Mouse (Mus musculus) stomach, embryonic 14.5 days (tissue): ENCODE results near the gene Ddx19b. TPM values are rescaled to one million over a fixed set of nuclear protein-coding genes. Genes with fewer than 3 reads are reported as not detected.
A peak's percentile ranks its signal among the peaks of the same experiment; 100 is the strongest.

Experiments
- ATAC-seq: fragments of 200-750 bp; cut with Nextera tagmentation; 2 replicates; pipeline ENCODE4 v1.8.0; 2017; ENCODE audit warnings: low read depth, moderate TSS enrichment; ENCODE audit not compliant: insufficient number of reproducible peaks, insufficient read depth, low FRiP score
- H3K27ac ChIP-seq: fragments of 300-500 bp; sonication (generic); 2 replicates; pipeline ENCODE4 v1.5.1; 2014; ENCODE audit warnings: mild to moderate bottlenecking, low read length, moderate library complexity, mixed read lengths
- H3K27me3 ChIP-seq: fragments of 300-500 bp; sonication (generic); 2 replicates; pipeline ENCODE4 v1.6.1; 2014; ENCODE audit warnings: low read length, control low read depth, mixed read lengths; ENCODE audit not compliant: control insufficient read depth, insufficient read depth
- H3K36me3 ChIP-seq: fragments of 300-500 bp; sonication (generic); 2 replicates; pipeline ENCODE4 v1.6.1; 2014; ENCODE audit warnings: mild to moderate bottlenecking, control low read depth, low read length, moderate library complexity, mixed read lengths; ENCODE audit not compliant: control insufficient read depth, insufficient read depth
- H3K4me1 ChIP-seq: fragments of 300-500 bp; sonication (generic); 2 replicates; pipeline ENCODE4 v1.6.1; 2014; ENCODE audit warnings: low read length, control low read depth, mixed read lengths; ENCODE audit not compliant: control insufficient read depth, insufficient read depth
- H3K4me2 ChIP-seq: fragments of 300-500 bp; sonication (generic); replicated peaks from 2 replicates; pipeline ENCODE4 v1.6.1; 2014; ENCODE audit warnings: low read depth, low read length, control low read depth
- H3K4me3 ChIP-seq: fragments of 300-500 bp; sonication (generic); 2 replicates; pipeline ENCODE4 v1.5.1; 2014; ENCODE audit warnings: low read depth, low read length, control low read depth
- H3K9ac ChIP-seq: fragments of 300-500 bp; sonication (generic); replicated peaks from 2 replicates; pipeline ENCODE4 v1.6.1; 2014; ENCODE audit warnings: low read depth, mild to moderate bottlenecking, control low read depth, low read length, moderate library complexity, mixed read lengths
- H3K9me3 ChIP-seq: fragments of 300-500 bp; sonication (generic); 2 replicates; pipeline ENCODE4 v1.6.1; 2016; ENCODE audit warnings: low read depth, low read length, control low read depth; ENCODE audit not compliant: control insufficient read depth
- whole genome bisulfite sequencing: fragments of 180-500 bp; shearing (Covaris S2); extraction: QIAGEN DNeasy Blood & Tissue Kit; methylation state at CpG from one replicate; pipeline ENCODE4 v1.1.7; 2014; 5-methylcytosine and 5-hydroxymethylcytosine counted together
- polyA plus RNA-seq: library from polyadenylated mRNA; unstranded; fragments of >200 nt; fragmentation: Nextera tagmentation; extraction: Ambion mirVana; gene quantifications from 2 replicates; pipeline ENCODE4 v1.2.1, GENCODE M21; 2014

Ddx19b gene
- polyA plus RNA-seq, 1 experiment from 2014 or later, result 7.7 TPM

DNA sequence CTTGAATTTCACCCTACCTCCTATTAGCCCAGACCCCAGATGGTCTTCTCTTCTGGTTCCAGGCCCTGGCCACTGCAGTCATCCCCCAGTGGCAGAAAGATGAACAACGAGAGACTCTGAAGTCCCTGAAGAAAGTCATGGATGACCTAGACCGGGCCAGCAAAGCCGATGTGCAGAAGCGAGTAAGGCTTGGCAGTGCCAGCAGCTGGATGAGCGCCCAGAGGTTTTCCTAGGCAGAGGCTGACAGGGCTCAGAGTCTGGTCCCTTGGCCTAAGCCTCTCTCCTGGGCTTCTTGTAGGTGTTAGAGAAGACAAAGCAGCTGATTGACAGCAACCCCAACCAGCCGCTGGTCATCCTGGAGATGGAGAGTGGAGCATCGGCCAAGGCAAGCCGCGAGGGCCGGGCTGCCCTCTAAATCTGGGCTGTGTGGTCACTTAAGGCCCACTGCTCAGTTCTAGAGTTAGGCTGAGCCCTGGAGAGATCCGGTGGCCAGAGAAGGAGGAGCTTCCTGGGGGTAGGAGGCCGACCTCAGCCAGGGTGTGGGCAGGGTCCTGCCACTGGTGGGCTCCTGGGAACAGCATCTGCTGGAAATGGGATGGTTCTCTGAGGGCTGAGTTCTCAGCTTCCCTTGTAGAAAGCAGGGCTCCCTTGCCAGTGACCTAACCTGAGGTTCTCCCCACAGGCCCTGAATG is 22.4 kb upstream of the Ddx19b start:
- Histone ChIP-seq H3K4me1 (peaks cover 8% of the 10 kb centered on the region; the same call in 1 of the 2 replicates), H3K36me3 (peaks cover 62% of the 10 kb centered on the region)
- ATAC-seq, result no peak

DNA sequence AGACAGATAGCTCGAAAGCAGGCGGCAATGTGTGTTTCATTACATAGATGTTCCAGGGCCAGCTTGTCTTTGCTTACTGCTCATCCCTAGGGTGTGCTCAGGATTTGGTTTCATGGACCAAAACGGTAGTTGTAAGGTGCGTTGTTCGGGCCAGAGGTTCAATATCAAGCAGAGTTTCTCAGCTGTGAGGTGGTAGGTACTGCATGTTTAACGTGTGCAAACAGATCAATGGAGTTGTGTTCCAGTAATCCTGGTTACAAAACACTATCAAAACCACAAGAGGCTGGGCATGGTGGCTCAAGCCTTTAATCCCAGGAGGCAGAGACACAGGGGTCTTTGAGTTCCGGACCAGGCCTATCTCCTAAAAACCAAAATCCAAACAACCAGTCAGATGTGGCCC is 17.6 kb upstream of the Ddx19b start:
- Histone ChIP-seq H3K4me2 (no peak overlapping the region), H3K36me3 (peaks cover 94% of the 10 kb centered on the region), H3K27me3 (no peaks in the 10 kb centered on the region), H3K9me3 (no peaks in the 10 kb centered on the region), H3K4me3 (no peak overlapping the region), H3K4me1 (no peaks in the 10 kb centered on the region), H3K9ac (no peak overlapping the region), H3K27ac (no peak overlapping the region)
- WGBS, result 95% methylated on average over 7 of the region's 7 CpGs
- ATAC-seq, result no peak

More for the DNA sequence above, 22.4 kb upstream of the Ddx19b start:
- H3K9me3 ChIP-seq, result no peaks in the 10 kb centered on the region
- H3K4me2 ChIP-seq, result no peak overlapping the region
- no peak overlapping the region for H3K9ac ChIP-seq
- no peak overlapping the region for H3K4me3 ChIP-seq
- H3K27ac ChIP-seq, result no peak overlapping the region
- H3K27me3 ChIP-seq, result no peaks in the 10 kb centered on the region
- WGBS, result 96% methylated on average over 12 of the region's 12 CpGs

DNA sequence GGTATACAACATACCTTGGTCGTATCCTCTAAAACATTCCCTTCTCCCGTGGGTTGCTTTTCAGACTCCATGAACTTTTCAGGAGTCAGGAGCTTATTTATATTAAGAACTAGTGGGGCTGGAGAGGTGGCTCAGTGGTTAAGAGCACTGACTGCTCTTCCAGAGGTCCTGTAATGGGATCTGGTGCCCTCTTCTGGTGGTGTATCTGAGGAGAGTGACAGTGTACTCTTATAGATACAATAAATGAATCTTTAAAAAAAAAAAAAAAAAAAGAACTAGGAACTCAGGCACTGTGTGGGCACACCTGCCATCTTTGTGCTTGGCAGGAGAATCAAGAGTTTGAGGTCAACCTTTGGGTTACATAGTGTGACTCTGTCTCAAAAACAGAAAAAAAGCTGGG is 17.1 kb upstream of the Ddx19b start:
- Histone ChIP-seq H3K9me3 (no peaks in the 10 kb centered on the region), H3K4me2 (no peak overlapping the region), H3K4me1 (no peaks in the 10 kb centered on the region), H3K27ac (no peak overlapping the region), H3K4me3 (no peak overlapping the region), H3K36me3 (peaks cover 92% of the 10 kb centered on the region), H3K9ac (no peak overlapping the region), H3K27me3 (no peaks in the 10 kb centered on the region)
- no peak for ATAC-seq
- WGBS, result 87% methylated on average over 2 of the region's 2 CpGs

DNA sequence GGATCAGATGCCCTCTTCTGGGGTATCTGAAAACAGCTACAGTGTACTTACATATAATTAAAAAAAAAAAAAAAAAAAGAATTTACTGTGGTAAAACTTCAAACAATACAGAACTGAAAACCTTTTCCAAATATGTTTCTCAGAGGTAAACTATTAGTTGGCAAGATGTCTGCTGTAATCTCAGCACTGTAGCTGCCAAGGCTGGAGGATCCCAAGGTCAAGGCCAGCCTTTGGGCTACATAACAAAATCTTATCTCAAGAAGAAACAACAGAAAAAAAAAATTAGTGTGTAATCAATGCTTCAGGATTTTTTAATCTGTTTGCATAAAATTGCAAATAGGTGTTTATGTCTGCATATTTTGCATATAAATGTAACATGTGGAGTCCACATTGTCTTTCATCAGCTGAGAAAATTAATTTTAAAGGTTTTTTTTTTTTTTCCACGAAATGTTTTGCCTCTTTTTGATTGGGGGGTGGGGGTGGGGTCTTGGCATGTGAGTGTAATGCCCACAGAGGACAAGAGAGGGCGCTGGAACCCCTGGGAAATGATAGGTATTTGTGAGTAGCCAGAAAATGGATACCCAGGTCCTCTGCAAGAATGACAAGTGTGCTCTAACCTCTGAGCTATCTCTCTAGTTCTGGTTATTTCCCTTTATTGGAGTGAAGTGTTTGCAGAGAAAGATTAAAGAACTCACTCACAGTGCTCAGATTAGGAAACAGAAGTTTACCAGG is 12.6 kb upstream of the Ddx19b start:
- Histone ChIP-seq H3K9me3 (no peaks in the 10 kb centered on the region), H3K36me3 (peaks cover 91% of the 10 kb centered on the region), H3K4me3 (no peak overlapping the region), H3K4me2 (no peak overlapping the region), H3K27ac (no peak overlapping the region), H3K9ac (no peak overlapping the region), H3K27me3 (no peaks in the 10 kb centered on the region), H3K4me1 (no peaks in the 10 kb centered on the region)
- 54% methylated on average over 2 of the region's 2 CpGs for WGBS
- ATAC-seq, result no peak

DNA sequence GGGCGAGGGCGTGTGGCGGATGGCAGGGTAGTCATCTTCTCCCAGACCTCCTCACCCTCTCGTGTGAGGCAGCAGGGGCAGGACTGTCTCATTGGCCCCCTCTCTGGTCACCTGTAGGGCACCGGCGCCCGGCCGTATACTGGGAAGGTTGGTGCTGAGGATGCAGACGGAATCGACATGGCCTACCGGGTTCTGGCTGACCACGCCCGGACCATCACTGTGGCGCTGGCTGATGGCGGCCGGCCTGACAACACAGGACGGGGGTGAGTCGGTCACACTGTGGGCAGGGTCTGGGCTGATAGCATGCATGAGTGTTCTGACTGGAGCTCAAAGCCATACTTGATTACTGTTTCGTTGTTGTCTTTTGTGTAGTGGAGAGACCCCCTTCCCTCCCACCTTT is 11.0 kb upstream of the Ddx19b start:
- 96% methylated on average over 19 of the region's 19 CpGs for WGBS
- no peak overlapping the region for H3K4me3 ChIP-seq
- H3K36me3 ChIP-seq, result peaks cover 82% of the 10 kb centered on the region
- no peak overlapping the region for H3K4me2 ChIP-seq
- no peak for ATAC-seq
- no peak overlapping the region for H3K27ac ChIP-seq
- no peaks in the 10 kb centered on the region for H3K27me3 ChIP-seq
- no peak overlapping the region for H3K9ac ChIP-seq
- no peaks in the 10 kb centered on the region for H3K9me3 ChIP-seq
- no peaks in the 10 kb centered on the region for H3K4me1 ChIP-seq

DNA sequence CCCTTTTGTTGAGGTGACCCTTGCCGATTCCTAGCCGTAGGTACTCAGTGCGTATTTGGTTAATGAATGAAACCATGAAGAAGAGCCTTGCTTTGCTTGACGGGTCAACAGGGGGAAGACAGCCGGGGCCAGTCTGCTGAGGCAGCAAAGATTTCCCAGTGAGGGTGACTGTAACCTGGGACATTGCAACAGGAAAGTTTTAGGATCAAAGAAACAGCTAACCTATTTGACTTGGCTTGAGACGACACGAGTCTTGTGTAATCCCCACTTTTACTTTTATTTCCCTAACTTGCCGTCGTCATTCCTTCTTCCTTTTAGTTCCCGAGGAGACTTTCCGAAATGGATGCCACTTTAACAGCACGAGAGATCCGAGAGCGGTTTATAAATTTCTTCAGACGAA is 5.0 kb upstream of the Ddx19b start:
- no peak for ATAC-seq
- Histone ChIP-seq H3K27ac (no peak overlapping the region), H3K36me3 (peaks cover 33% of the 10 kb centered on the region), H3K4me1 (peaks cover 6% of the 10 kb centered on the region; the same call in 1 of the 2 replicates), H3K9me3 (no peaks in the 10 kb centered on the region), H3K4me2 (no peak overlapping the region), H3K27me3 (no peaks in the 10 kb centered on the region), H3K4me3 (no peak overlapping the region), H3K9ac (no peak overlapping the region)
- WGBS, result 93% methylated on average over 15 of the region's 15 CpGs

DNA sequence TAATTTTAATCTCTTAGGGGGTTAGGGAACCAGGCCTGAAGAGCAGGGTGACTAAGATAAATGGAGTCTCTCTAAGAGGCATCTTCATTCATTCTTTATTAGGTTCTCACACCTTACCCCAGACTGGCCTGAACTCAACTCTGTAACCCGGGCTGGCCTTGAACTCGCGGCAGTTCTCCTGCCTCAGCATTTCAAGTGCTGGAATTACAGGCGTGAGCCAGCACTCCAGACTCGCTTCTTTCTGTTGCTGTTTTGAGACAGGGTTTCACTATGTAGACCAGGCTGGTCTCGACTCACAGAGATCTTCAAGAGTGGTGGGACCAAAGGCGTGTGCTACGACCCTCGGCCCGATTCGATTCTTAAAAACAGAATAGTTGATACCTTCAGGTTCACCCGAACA is 2.7 kb upstream of the Ddx19b start:
- peak overlapping the region; percentile 73 for H3K9ac ChIP-seq

DNA sequence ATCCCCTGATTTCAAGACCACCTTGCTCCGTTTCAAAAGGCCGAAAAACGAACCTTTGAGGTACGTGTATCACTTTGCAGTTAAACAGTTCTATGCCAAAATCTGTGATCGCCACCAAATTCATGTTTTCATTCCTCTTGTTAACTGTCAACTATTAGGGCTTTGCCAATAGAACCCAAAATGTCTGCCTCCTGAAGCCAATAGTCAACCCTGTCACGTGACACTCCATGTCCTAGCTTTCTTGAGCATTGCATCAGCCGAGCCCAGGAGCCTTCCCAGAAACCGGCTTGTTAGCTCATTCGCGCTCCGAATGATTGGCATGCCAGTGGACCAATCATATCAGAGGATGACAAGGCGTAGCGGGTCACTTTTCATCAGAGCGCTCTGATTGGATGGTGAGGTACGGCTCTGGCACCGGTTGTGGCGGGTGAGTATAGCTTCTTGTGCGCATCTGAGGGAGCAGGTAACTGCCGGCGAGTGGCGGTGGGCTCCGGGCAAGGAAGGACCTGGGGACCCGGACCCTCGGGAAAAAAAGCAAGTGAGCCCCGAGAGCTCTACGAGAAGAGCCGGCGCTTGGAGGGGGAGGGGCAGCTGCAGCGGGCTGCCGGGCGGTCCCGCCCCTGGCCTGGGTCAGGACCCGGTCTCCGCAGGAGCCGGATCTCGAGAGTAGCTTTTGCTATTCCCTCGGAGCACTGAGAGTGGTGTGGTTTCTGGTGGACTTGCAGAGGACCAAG is 2.1 kb upstream of the Ddx19b start:
- peak; percentile 99 for ATAC-seq
- Histone ChIP-seq H3K27ac (peak overlapping the region; percentile 71), H3K4me1 (peaks cover 6% of the 10 kb centered on the region; the same call in 1 of the 2 replicates), H3K9ac (peak overlapping the region; percentile 73), H3K4me2 (peak overlapping the region; percentile 66), H3K9me3 (no peaks in the 10 kb centered on the region), H3K36me3 (peaks cover 8% of the 10 kb centered on the region; the same call in 1 of the 2 replicates), H3K27me3 (no peaks in the 10 kb centered on the region), H3K4me3 (peak overlapping the region; percentile 83)
- 7% methylated on average over 37 of the region's 37 CpGs for WGBS

More for the DNA sequence above, 2.7 kb upstream of the Ddx19b start:
- H3K4me1 ChIP-seq, result peaks cover 6% of the 10 kb centered on the region; the same call in 1 of the 2 replicates
- peak overlapping the region; percentile 66 for H3K4me2 ChIP-seq
- H3K4me3 ChIP-seq, result peak overlapping the region; percentile 83
- 20% methylated on average over 12 of the region's 12 CpGs for WGBS
- H3K36me3 ChIP-seq, result peaks cover 14% of the 10 kb centered on the region; the same call in 1 of the 2 replicates
- no peak for ATAC-seq
- no peaks in the 10 kb centered on the region for H3K27me3 ChIP-seq
- peak overlapping the region; percentile 71 for H3K27ac ChIP-seq
- no peaks in the 10 kb centered on the region for H3K9me3 ChIP-seq
